Mouse (Mus musculus): ENCODE data around the gene Prkcsh. TPM values are rescaled to one million over a fixed set of nuclear protein-coding genes. Genes with fewer than 3 reads are reported as not detected.

Gene Prkcsh
- total RNA-seq, 2 experiments from 2014 or later, result 90.5 to 96.5 TPM

GRCm38 (mm10) chr9:21983911-21984310 lies 18.7 kb upstream of the Prkcsh start:
- no peak for DNase-seq (ENCODE audit: low spot score in 2 of 2)

- DNase-seq (ENCODE audit: low spot score in 2 of 2), result no peak
These were observed 14.8 kb upstream of the Prkcsh start for GRCm38 (mm10) chr9:21987592-21988342.

GRCm38 (mm10) chr9:21988421-21989101 lies 14.0 kb upstream of the Prkcsh start:
- DNase-seq (ENCODE audit: low spot score in 2 of 2), result no peak

- no peak for DNase-seq (ENCODE audit: low spot score in 2 of 2)
These were observed 13.1 kb upstream of the Prkcsh start, which contains the start of gene Rgl3 for GRCm38 (mm10) chr9:21989230-21990110. Gene Rgl3 (minus strand): TSS chr9:21989446.

GRCm38 (mm10) chr9:21992227-21992626 lies 10.4 kb upstream of the Prkcsh start:
- DNase-seq (ENCODE audit: low spot score in 2 of 2), result no peak

GRCm38 (mm10) chr9:21996178-21996867 lies 6.3 kb upstream of the Prkcsh start:
- DNase-seq (ENCODE audit: low spot score in 2 of 2), result no peak

GRCm38 (mm10) chr9:22000296-22000695 lies 2.3 kb upstream of the Prkcsh start:
- DNase-seq (ENCODE audit: low spot score in 2 of 2), result no peak

- no peak for DNase-seq (ENCODE audit: low spot score in 2 of 2)
These were observed 973 bp upstream of the Prkcsh start for GRCm38 (mm10) chr9:22001633-22002032.

GRCm38 (mm10) chr9:22003163-22003554 lies 553 bp downstream of the Prkcsh start:
- no peak for DNase-seq (ENCODE audit: low spot score in 2 of 2)

- DNase-seq (ENCODE audit: low spot score in 2 of 2), result no peak
These were observed 1.9 kb downstream of the Prkcsh start for GRCm38 (mm10) chr9:22004546-22004945.

GRCm38 (mm10) chr9:22011055-22011454 lies 8.4 kb downstream of the Prkcsh start:
- DNase-seq (ENCODE audit: low spot score in 2 of 2), result no peak

- DNase-seq (ENCODE audit: low spot score in 2 of 2), result no peak
These were observed 10.1 kb downstream of the Prkcsh start for GRCm38 (mm10) chr9:22012731-22013130.

- no peak for DNase-seq (ENCODE audit: low spot score in 2 of 2)
These were observed 13.6 kb downstream of the Prkcsh start for GRCm38 (mm10) chr9:22016245-22016644.

GRCm38 (mm10) chr9:22017208-22017825 lies 14.7 kb downstream of the Prkcsh start:
- no peak for DNase-seq (ENCODE audit: low spot score in 2 of 2)

GRCm38 (mm10) chr9:22024592-22024991 lies 22.0 kb downstream of the Prkcsh start:
- no peak for DNase-seq (ENCODE audit: low spot score in 2 of 2)

GRCm38 (mm10) chr9:22028467-22028866 lies 25.9 kb downstream of the Prkcsh start:
- DNase-seq (ENCODE audit: low spot score in 2 of 2), result no peak

- no peak for DNase-seq (ENCODE audit: low spot score in 2 of 2)
These were observed 27.8 kb downstream of the Prkcsh start for GRCm38 (mm10) chr9:22030386-22030785.

- DNase-seq (ENCODE audit: low spot score in 2 of 2), result no peak
These were observed 32.9 kb downstream of the Prkcsh start for GRCm38 (mm10) chr9:22035300-22036044.

GRCm38 (mm10) chr9:22037826-22038225 lies 35.2 kb downstream of the Prkcsh start:
- DNase-seq (ENCODE audit: low spot score in 2 of 2), result no peak

- DNase-seq (ENCODE audit: low spot score in 2 of 2), result no peak
These were observed 39.2 kb downstream of the Prkcsh start for GRCm38 (mm10) chr9:22041832-22042231.

Measured in layer of hippocampus, postnatal 10 days (tissue).